Mouse (Mus musculus): ENCODE results near the gene Prr7. TPM values are rescaled to one million over a fixed set of nuclear protein-coding genes. Genes with fewer than 3 reads are reported as not detected.

The Prr7 gene
- total and polyA plus RNA-seq, 3 experiments: 2.7 to 8.7 TPM; not detected in 1

- Histone ChIP-seq H3K4me1 (ENCODE audit: control insufficient read depth in 1 of 2, insufficient read depth in 2 of 2, low read length in 2 of 2) (peaks cover 7 to 31% of the 10 kb centered on the region in 2 experiments), H3K79me2 (ENCODE audit: control insufficient read depth, insufficient read depth, low read length, poor library complexity) (peaks cover 32% of the 10 kb centered on the region), H3K9me3 (replicated peaks; ENCODE audit: insufficient read depth, low read length) (no peaks in the 10 kb centered on the region), H3K36me3 (ENCODE audit: control insufficient read depth in 1 of 2, insufficient read depth in 2 of 2, low read length in 2 of 2) (peaks cover 2 to 18% of the 10 kb centered on the region in 2 experiments), H3K27me3 (ENCODE audit: control insufficient read depth in 1 of 2, insufficient read depth in 2 of 2, low read length in 2 of 2) (no peaks in the 10 kb centered on the region), H3K9ac (ENCODE audit: control insufficient read depth, low read depth, low read length, poor library complexity, severe bottlenecking) (peak overlapping the region; percentile 94), H3K27ac (ENCODE audit: control insufficient read depth, low read depth, low read length) (peak overlapping the region; percentile 85), H3K4me3 (ENCODE audit: control insufficient read depth in 1 of 2, insufficient read depth in 1 of 2, low read depth in 2 of 2, low read length in 2 of 2) (peak overlapping the region; percentile 80 to 83)
- TF ChIP-seq JUND (IDR thresholded peaks at IDR 0.05; ENCODE audit: low read depth, low read length) (no peak), POLR2AphosphoS2 (IDR thresholded peaks at IDR 0.05; ENCODE audit: low read length) (peak; percentile 73), TCF12 (IDR thresholded peaks at IDR 0.05; ENCODE audit: low read depth, low read length) (peak; percentile 66; the same call in 1 of the 2 replicates), MXI1 (IDR thresholded peaks at IDR 0.05; ENCODE audit: low read depth, low read length) (no peak), NRF1 (IDR thresholded peaks at IDR 0.05; ENCODE audit: insufficient read depth, low read depth, low read length, poor library complexity, severe bottlenecking) (no peak), POLR2AphosphoS5 (IDR thresholded peaks at IDR 0.05; ENCODE audit: borderline replicate concordance, low read depth, low read length) (no peak), ETS1 (IDR thresholded peaks at IDR 0.05; ENCODE audit: low read depth, low read length) (peak; percentile 85), GATA1 (IDR thresholded peaks at IDR 0.05; ENCODE audit: low read depth, low read length) (peak; percentile 92), HCFC1 (IDR thresholded peaks at IDR 0.05; ENCODE audit: low read depth, low read length) (peak; percentile 43; the same call in 1 of the 2 replicates), POLR2A (IDR thresholded peaks at IDR 0.05; ENCODE audit: control insufficient read depth in 1 of 2, insufficient read depth in 1 of 2, low read depth in 1 of 2, low read length in 2 of 2, poor library complexity in 1 of 2) (peak in 1 of 2 experiments; percentile 79; a peak in 2 of 4 replicates), MAFK (IDR thresholded peaks at IDR 0.05; ENCODE audit: borderline replicate concordance, low read depth, low read length) (peak; percentile 28; the same call in 1 of the 2 replicates), ZC3H11A (IDR thresholded peaks at IDR 0.05; ENCODE audit: low read depth, low read length) (no peak), GABPA (IDR thresholded peaks at IDR 0.05; ENCODE audit: low read depth, low read length) (peak; percentile 51; the same call in 1 of the 2 replicates), ELF1 (IDR thresholded peaks at IDR 0.05; ENCODE audit: low read depth, low read length) (no peak), MAZ (IDR thresholded peaks at IDR 0.05; ENCODE audit: low read depth, low read length) (peak; percentile 61; the same call in 1 of the 2 replicates), SMC3 (IDR thresholded peaks at IDR 0.05; ENCODE audit: low read depth, low read length) (no peak), USF1 (IDR thresholded peaks at IDR 0.05; ENCODE audit: low read depth, low read length) (no peak), MYC (IDR thresholded peaks at IDR 0.05; ENCODE audit: low read depth, low read length) (no peak), RCOR1 (IDR thresholded peaks at IDR 0.05; ENCODE audit: low read depth, low read length) (peak; percentile 56; the same call in 1 of the 2 replicates), TBP (IDR thresholded peaks at IDR 0.05; ENCODE audit: low read depth, low read length) (peak; percentile 70), BHLHE40 (IDR thresholded peaks at IDR 0.05; ENCODE audit: borderline replicate concordance, low read depth, low read length) (no peak; the same call in 1 of the 2 replicates), ZMIZ1 (IDR thresholded peaks at IDR 0.05; ENCODE audit: low read depth, low read length) (no peak), SIN3A (IDR thresholded peaks at IDR 0.05; ENCODE audit: low read length) (peak; percentile 77), NELFE (IDR thresholded peaks at IDR 0.05; ENCODE audit: low read depth, low read length) (peak; percentile 56), E2F4 (IDR thresholded peaks at IDR 0.05; ENCODE audit: borderline replicate concordance, low read depth, low read length) (no peak), USF2 (IDR thresholded peaks at IDR 0.05; ENCODE audit: borderline replicate concordance in 1 of 2, insufficient read depth in 1 of 2, low read depth in 1 of 2, low read length in 2 of 2) (no peak), MAX (IDR thresholded peaks at IDR 0.05; ENCODE audit: low read length) (no peak), CHD1 (IDR thresholded peaks at IDR 0.05; ENCODE audit: low read depth, low read length) (no peak), MEF2A (IDR thresholded peaks at IDR 0.05; ENCODE audit: extremely low read depth, insufficient replicate concordance, low read depth, low read length, poor library complexity, severe bottlenecking) (no peak), CHD2 (IDR thresholded peaks at IDR 0.05; ENCODE audit: low read length) (no peak), TAL1 (IDR thresholded peaks at IDR 0.05; ENCODE audit: low read length) (peak; percentile 40), EP300 (IDR thresholded peaks at IDR 0.05; ENCODE audit: low read depth in 1 of 2, low read length in 2 of 2) (peak; percentile 79 to 80), KAT2A (conservative IDR thresholded peaks at IDR 0.05; ENCODE audit: low read depth, low read length) (no peak)
- peak; percentile 76 for DNase-seq (ENCODE audit: low read depth, low spot score)
Observed at GRCm38 (mm10) chr13:55446483-55447105, 17.5 kb upstream of the Prr7 start.
